Mouse (Mus musculus) frontal cortex, adult (tissue): ENCODE measurements at regions not wholly inside any gene's neighbourhood (a gene's known extent, or its start where the extent isn't known, plus 50 kb on each side); places are given as distances from the start of the nearest gene placed in this dataset.
"Not testable (repeated sequence)": the region's sequence is repeated elsewhere in the genome, so short reads cannot be mapped to it uniquely, and the experiment has no call there.

ENCODE experiments used
- ATAC-seq: cut with Nextera tagmentation; 2 replicates; pipeline ENCODE4 v1.9.2; 2017; ENCODE audit warnings: mild to moderate bottlenecking, moderate library complexity, mixed read lengths; ENCODE audit not compliant: low TSS enrichment

GRCm38 (mm10) chr6:25101761-25102160, 145.7 kb upstream of the Tmem229a start:
- ATAC-seq: no peak

- ATAC-seq: peak; percentile 77
Measured at GRCm38 (mm10) chr6:25087167-25087566, 131.1 kb upstream of the Tmem229a start.

DNA sequence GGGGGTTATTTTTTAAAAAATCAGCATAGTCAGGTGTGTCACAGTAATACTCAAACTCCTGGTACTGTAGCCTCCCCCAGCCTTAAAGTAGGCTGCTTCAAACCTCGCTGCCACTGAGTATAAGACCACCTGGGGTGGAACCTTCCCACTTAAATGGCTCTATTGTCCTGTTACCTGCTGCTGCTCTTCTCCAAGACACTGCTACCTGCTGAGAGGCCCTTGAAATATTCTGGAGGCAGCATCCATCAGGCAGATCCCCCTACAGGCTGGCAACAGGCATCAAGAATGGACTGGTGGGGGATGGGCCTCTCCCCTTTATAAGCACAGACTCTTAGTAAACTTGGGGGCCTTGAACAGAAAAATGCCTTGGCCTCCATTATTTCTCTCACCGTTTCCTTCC, 129.8 kb upstream of the Tmem229a start:
- ATAC-seq: no peak

DNA sequence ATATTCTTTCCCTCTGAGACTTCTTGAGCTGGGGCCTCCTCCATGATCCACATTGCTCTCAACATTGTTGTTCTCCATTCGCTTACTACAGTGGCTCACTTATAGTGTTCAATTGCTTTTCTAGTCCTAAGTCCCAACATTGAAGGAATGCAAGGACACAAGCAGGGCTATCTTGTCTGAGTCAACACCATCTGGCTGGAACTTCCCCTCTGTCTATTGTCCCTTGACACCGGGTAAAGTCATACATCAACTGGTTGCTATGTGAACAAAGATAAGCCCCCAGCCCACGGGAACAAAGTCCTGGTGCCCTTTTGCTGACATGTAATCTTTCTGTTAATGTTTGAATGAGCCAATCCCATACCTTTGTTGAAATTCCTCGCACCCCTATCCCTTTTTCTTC, 129.2 kb upstream of the Tmem229a start:
- ATAC-seq: not testable (repeated sequence)

DNA sequence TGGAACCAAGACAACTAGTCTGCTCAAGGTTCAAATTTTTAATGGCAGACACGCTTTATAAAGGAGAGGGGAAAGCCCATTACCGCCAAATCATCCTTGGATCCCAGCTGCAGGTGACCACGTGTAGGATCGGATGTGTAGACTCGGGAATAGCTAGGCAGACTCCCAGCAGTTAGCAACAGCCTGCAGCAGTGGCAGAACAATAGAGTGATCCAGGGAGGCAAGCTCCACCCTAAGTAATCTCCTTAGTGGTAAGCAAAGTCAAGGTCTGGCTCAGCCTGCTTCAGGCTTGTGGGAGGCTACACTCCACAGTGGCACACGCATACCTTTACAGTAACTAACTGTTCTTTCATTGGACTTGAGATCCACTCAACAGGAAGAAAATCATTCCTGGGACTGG, 109.8 kb upstream of the Tmem229a start:
- no peak for ATAC-seq

GRCm38 (mm10) chr6:25032878-25033509, 76.9 kb upstream of the Tmem229a start:
- peak; percentile 91 for ATAC-seq

DNA sequence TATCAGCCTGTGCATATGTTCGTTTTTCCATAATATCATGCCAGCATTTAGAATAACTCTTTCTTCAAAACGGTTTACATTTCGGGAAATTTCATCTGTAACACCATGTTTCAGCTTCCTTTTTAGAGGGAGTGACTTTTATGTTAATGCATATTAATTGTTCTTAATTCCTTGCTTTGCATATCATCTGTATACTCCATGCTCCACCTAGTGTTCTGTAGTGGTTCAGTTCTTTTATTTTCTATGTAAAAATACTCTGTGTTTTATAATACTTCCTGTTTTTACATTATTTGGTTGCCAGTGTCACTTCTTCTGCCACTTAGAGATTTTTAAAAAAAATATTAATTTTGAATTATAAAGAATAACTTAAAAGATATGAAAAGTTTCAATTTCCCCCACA, 70.9 kb upstream of the Tmem229a start:
- ATAC-seq: peak; percentile 52; the same call in 1 of the 2 replicates

DNA sequence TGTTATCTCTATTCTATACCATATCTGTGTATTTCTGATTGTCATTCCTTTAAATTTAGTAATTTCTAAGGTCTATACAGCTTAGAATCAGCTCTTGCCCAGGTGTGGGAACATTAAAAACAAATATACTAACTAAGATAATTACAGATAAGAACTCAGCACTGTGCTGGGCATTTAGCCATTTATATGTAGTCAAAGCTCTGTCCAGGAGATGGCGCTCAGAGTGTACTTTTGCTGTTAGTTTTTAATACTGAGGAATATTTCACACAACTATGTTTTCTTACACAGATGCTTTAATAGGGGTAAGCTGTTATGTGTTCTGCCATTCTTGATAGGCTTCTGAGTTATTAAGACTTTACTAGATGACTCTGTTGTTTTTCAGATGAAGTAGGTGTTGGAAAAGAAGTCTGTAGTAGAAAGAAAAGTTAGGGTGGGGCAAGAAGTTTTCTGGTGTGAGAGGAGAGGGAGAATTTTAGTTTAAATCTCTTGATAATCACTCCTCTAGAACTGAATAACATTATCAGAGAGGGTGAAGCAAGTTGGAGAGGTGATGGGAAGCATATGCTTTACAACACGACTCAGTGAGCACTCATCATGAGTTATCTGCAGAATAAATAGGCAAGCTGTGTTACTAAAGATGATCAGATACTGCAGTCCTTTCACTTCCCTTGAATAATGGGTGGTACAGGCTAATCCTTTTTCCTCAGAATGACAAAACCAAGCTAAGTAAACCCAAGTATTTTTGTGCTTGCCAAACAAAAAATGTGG, 64.1 kb upstream of the Tmem229a start:
- ATAC-seq: peak; percentile 75

DNA sequence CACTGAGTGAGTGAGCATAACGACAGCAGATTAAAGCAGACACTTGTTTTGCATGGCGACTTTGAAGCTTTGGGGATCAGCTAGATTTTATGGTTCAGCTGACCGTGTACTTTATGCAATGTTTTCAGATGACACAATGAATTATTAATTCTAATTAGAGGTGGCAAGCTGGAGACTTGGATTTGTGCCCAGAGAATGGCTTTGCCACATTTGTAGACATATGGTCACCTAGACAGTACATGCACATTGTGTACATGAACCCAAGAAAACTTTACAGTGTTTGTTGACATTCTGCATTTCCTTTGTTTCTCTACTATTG, 57.1 kb upstream of the Tmem229a start:
- ATAC-seq: no peak

- ATAC-seq: no peak
Measured at GRCm38 (mm10) chr6:25012376-25013287, 56.5 kb upstream of the Tmem229a start.

DNA sequence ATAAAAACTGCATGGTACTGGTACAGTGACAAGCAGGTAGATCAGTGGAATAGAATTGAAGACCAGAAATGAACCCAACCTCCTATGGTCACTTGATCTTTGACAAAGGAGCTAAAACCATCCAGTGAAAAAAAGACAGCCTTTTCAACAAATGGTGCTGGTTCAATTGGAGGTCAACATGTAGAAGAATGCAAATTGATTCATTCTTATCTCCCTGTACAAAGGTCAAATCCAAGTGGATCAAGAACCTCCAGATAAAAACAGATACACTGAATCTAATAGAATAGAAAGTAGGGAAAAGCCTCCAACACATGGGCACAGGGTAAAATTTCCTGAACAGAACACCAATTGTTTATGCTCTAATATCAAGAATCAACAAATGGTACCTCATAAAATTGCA, 52.8 kb upstream of the Tmem229a start:
- not testable (repeated sequence) for ATAC-seq
